Mouse (Mus musculus) CH12.LX (cell line): ENCODE measurements around the gene Vmn2r40.
"Not testable (repeated sequence)": the region's sequence is repeated elsewhere in the genome, so short reads cannot be mapped to it uniquely, and the experiment has no call there.

Experiments
- CTCF ChIP-seq, 2 experiments: IDR thresholded peaks in 1 of 2; conservative IDR thresholded peaks in 1 of 2; 2 replicates each; pipeline ENCODE4 v1.5.1; 2011 to 2012; ENCODE audit warnings: low read depth in 2 of 2, low read length in 2 of 2, improper control_type of control experiment in 1 of 2, inconsistent platforms in 1 of 2, mild to moderate bottlenecking in 1 of 2, moderate library complexity in 1 of 2
- EP300 ChIP-seq: IDR thresholded peaks from 2 replicates; pipeline ENCODE4 v1.6.1; 2011; ENCODE audit warnings: low read length, improper control_type of control experiment
- GABPA ChIP-seq: IDR thresholded peaks from 2 replicates; pipeline ENCODE4 v1.6.1; 2012; ENCODE audit warnings: low read depth, low read length, improper control_type of control experiment, inconsistent platforms; ENCODE audit not compliant: insufficient replicate concordance
- JUN ChIP-seq: IDR thresholded peaks from 2 replicates; pipeline ENCODE4 v1.6.1; 2011; ENCODE audit warnings: low read depth, mild to moderate bottlenecking, low read length, improper control_type of control experiment, moderate library complexity; ENCODE audit not compliant: insufficient read depth
- MAX ChIP-seq: IDR thresholded peaks from 2 replicates; pipeline ENCODE4 v1.6.1; 2011; ENCODE audit warnings: low read length, improper control_type of control experiment
- MYC ChIP-seq: IDR thresholded peaks from 2 replicates; pipeline ENCODE4 v1.6.1; 2011; ENCODE audit warnings: low read depth, mild to moderate bottlenecking, improper control_type of control experiment, low read length
- NRF1 ChIP-seq: IDR thresholded peaks from 2 replicates; pipeline ENCODE4 v1.6.1; 2014; ENCODE audit warnings: low read depth, mild to moderate bottlenecking, inconsistent platforms, low read length, improper control_type of control experiment, moderate library complexity
- POLR2A ChIP-seq: IDR thresholded peaks from 2 replicates; pipeline ENCODE4 v1.6.1; 2011; ENCODE audit warnings: low read depth, mild to moderate bottlenecking, improper control_type of control experiment, low read length
- SMC3 ChIP-seq: IDR thresholded peaks from 2 replicates; pipeline ENCODE4 v1.6.1; 2011; ENCODE audit warnings: low read depth, low read length, improper control_type of control experiment
- TCF12 ChIP-seq: IDR thresholded peaks from 2 replicates; pipeline ENCODE4 v1.6.1; 2014; ENCODE audit warnings: low read depth, mild to moderate bottlenecking, inconsistent platforms, low read length, improper control_type of control experiment
- USF1 ChIP-seq: IDR thresholded peaks from 2 replicates; pipeline ENCODE4 v1.6.1; 2014; ENCODE audit warnings: low read depth, mild to moderate bottlenecking, inconsistent platforms, low read length, improper control_type of control experiment
- USF2 ChIP-seq: conservative IDR thresholded peaks from 2 replicates; pipeline ENCODE4 v1.6.1; 2011; ENCODE audit warnings: low read depth, low read length, improper control_type of control experiment
- ZC3H11A ChIP-seq: IDR thresholded peaks from 2 replicates; pipeline ENCODE4 v1.6.1; 2012; ENCODE audit warnings: low read depth, mild to moderate bottlenecking, inconsistent platforms, low read length, improper control_type of control experiment
- ZNF384 ChIP-seq: IDR thresholded peaks from 2 replicates; pipeline ENCODE4 v1.6.1; 2012; ENCODE audit warnings: low read depth, low read length, improper control_type of control experiment, inconsistent platforms

DNA sequence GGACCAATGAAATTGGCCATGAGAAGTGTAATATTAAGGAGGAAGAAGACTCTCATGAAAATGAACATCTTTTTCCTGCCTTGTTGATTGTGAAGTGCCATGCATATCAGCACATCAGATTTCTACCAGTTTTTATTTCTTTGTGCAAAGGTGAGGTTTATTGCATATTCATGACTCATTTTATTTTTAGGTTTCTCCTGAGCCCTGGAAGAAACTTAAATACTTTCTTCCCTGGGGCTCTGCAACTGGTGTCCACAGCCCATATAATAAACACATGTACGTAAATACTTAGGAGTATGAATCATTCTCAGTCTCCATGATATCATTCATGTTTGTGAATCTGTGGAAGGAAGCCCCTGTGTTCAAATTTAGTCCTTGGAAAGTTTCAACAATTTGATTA lies at the start of gene Vmn2r40:
- TF ChIP-seq CTCF (conservative IDR thresholded peaks at IDR 0.05 in 1 of 2, IDR thresholded peaks at IDR 0.05 in 1 of 2; ENCODE audit: low read depth in 2 of 2, low read length in 2 of 2); NRF1; ZC3H11A; MAX; USF2; JUN; EP300; POLR2A; GABPA; ZNF384; USF1; TCF12; MYC; SMC3: not testable (repeated sequence)
